Comparison of ENCODE assay signal across 15 mouse cellular contexts in the genomic region with DNA sequence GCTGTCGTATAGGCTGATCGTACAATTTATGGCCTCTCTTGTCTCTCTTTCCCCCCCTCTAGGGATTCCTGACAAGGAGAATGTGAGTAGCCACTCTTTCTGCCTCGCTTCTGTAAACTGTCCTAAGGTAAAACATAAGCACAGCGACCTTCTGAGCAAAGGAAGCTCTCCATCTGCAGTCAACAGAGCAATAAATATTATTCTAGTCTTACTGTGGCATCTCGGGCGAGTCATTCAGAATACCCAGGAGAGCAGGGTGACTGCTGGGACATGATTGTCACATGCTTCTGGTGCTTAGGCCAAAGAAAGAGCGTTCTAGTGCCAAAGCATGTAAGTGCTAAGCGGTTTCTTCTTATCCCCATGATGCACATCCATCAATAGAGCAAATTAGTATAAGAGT.
"Had no signal": no experiment of that assay in that cellular context is flagged by ENCODE, and none has a peak within 500 bp of the region (broad histone marks: within the 10 kb centered on the region; RNA-seq: fewer than 3 reads in every experiment).

No protein-coding gene starts in this region.

- H3K36me3 ChIP-seq: limb, embryonic 10.5 days; liver, embryonic 15.5 days; midbrain, embryonic 10.5 days; stomach, embryonic 15.5 days had no signal

- DNase-seq: kidney, adult 11 months; kidney, postnatal 10 days; lung, embryonic 14.5 days; lung, postnatal 10 days; lung, postnatal 4 days; midbrain, embryonic 14.5 days; right cerebral cortex, postnatal 4 days; thymus, adult 2 months; thymus, postnatal 25 days had no signal

- H3K4me3 ChIP-seq: limb, embryonic 10.5 days; liver, embryonic 15.5 days; midbrain, embryonic 10.5 days; myocyte; stomach, embryonic 15.5 days had no signal

- H3K27me3 ChIP-seq: liver, embryonic 15.5 days; stomach, embryonic 15.5 days had no signal

- H3K4me1 ChIP-seq: liver, embryonic 15.5 days had no signal

- H3K9me3 ChIP-seq: limb, embryonic 10.5 days; liver, embryonic 15.5 days; midbrain, embryonic 10.5 days; stomach, embryonic 15.5 days had no signal

- H3K9ac ChIP-seq: liver, embryonic 15.5 days; lung, embryonic 14.5 days; stomach, embryonic 15.5 days had no signal

- H3K27ac ChIP-seq: limb, embryonic 10.5 days; liver, embryonic 15.5 days; midbrain, embryonic 10.5 days; stomach, embryonic 15.5 days had no signal

- H3K4me2 ChIP-seq: liver, embryonic 11.5 days; liver, embryonic 15.5 days; lung, embryonic 14.5 days; stomach, embryonic 15.5 days had no signal
